Mouse (Mus musculus) stomach, embryonic 14.5 days (tissue): Measurements from ENCODE around the gene Gm13288. TPM values are rescaled to one million over a fixed set of nuclear protein-coding genes. Genes with fewer than 3 reads are reported as not detected.
"Not testable (repeated sequence)": the region's sequence is repeated elsewhere in the genome, so short reads cannot be mapped to it uniquely, and the experiment has no call there.

ENCODE experiments used
- ATAC-seq: fragments of 200-750 bp; cut with Nextera tagmentation; 2 replicates; pipeline ENCODE4 v1.8.0; 2017; ENCODE audit warnings: low read depth, moderate TSS enrichment; ENCODE audit not compliant: insufficient number of reproducible peaks, insufficient read depth, low FRiP score
- H3K27ac ChIP-seq: fragments of 300-500 bp; sonication (generic); 2 replicates; pipeline ENCODE4 v1.5.1; 2014; ENCODE audit warnings: mild to moderate bottlenecking, low read length, moderate library complexity, mixed read lengths
- H3K27me3 ChIP-seq: fragments of 300-500 bp; sonication (generic); 2 replicates; pipeline ENCODE4 v1.6.1; 2014; ENCODE audit warnings: low read length, control low read depth, mixed read lengths; ENCODE audit not compliant: control insufficient read depth, insufficient read depth
- H3K36me3 ChIP-seq: fragments of 300-500 bp; sonication (generic); 2 replicates; pipeline ENCODE4 v1.6.1; 2014; ENCODE audit warnings: mild to moderate bottlenecking, control low read depth, low read length, moderate library complexity, mixed read lengths; ENCODE audit not compliant: control insufficient read depth, insufficient read depth
- H3K4me1 ChIP-seq: fragments of 300-500 bp; sonication (generic); 2 replicates; pipeline ENCODE4 v1.6.1; 2014; ENCODE audit warnings: low read length, control low read depth, mixed read lengths; ENCODE audit not compliant: control insufficient read depth, insufficient read depth
- H3K4me2 ChIP-seq: fragments of 300-500 bp; sonication (generic); replicated peaks from 2 replicates; pipeline ENCODE4 v1.6.1; 2014; ENCODE audit warnings: low read depth, low read length, control low read depth
- H3K4me3 ChIP-seq: fragments of 300-500 bp; sonication (generic); 2 replicates; pipeline ENCODE4 v1.5.1; 2014; ENCODE audit warnings: low read depth, low read length, control low read depth
- H3K9ac ChIP-seq: fragments of 300-500 bp; sonication (generic); replicated peaks from 2 replicates; pipeline ENCODE4 v1.6.1; 2014; ENCODE audit warnings: low read depth, mild to moderate bottlenecking, control low read depth, low read length, moderate library complexity, mixed read lengths
- H3K9me3 ChIP-seq: fragments of 300-500 bp; sonication (generic); 2 replicates; pipeline ENCODE4 v1.6.1; 2016; ENCODE audit warnings: low read depth, low read length, control low read depth; ENCODE audit not compliant: control insufficient read depth
- WGBS: fragments of 180-500 bp; shearing (Covaris S2); extraction: QIAGEN DNeasy Blood & Tissue Kit; methylation state at CpG from one replicate; pipeline ENCODE4 v1.1.7; 2014; 5-methylcytosine and 5-hydroxymethylcytosine counted together
- polyA plus RNA-seq: library from polyadenylated mRNA; unstranded; fragments of >200 nt; fragmentation: Nextera tagmentation; extraction: Ambion mirVana; gene quantifications from 2 replicates; pipeline ENCODE4 v1.2.1, GENCODE M21; 2014

Gm13288 gene
- not detected in 2 replicates for polyA plus RNA-seq

- not testable (repeated sequence) for H3K27ac ChIP-seq, H3K9ac ChIP-seq, H3K4me1 ChIP-seq, H3K4me2 ChIP-seq, H3K4me3 ChIP-seq, ATAC-seq, H3K36me3 ChIP-seq, H3K27me3 ChIP-seq, H3K9me3 ChIP-seq
- WGBS = no CpG with 5 or more reads among the region's 8 CpGs
These were observed at the start of gene Gm13288 for GRCm38 (mm10) chr4:88805231-88805630. Gm13288 (plus strand) TSS chr4:88805531.

GRCm38 (mm10) chr4:88756581-88757513, 48.5 kb upstream of the Gm13288 start:
- whole genome bisulfite sequencing = 11% methylated on average over 28 of the region's 31 CpGs
- H3K9me3 ChIP-seq, H3K27me3 ChIP-seq, H3K36me3 ChIP-seq, H3K4me1 ChIP-seq, ATAC-seq: not testable (repeated sequence)
- Histone ChIP-seq H3K27ac (peak overlapping the region; percentile 93), H3K9ac (peak overlapping the region; percentile 52), H3K4me3 (peak overlapping the region; percentile 42), H3K4me2 (peak overlapping the region; percentile 61)

GRCm38 (mm10) chr4:88757628-88758031, 47.7 kb upstream of the Gm13288 start:
- H3K9ac ChIP-seq = not testable (repeated sequence)

GRCm38 (mm10) chr4:88758751-88759150, 46.6 kb upstream of the Gm13288 start:
- H3K4me3 ChIP-seq, H3K27me3 ChIP-seq, H3K9me3 ChIP-seq, H3K27ac ChIP-seq, H3K9ac ChIP-seq, H3K4me2 ChIP-seq, H3K36me3 ChIP-seq, H3K4me1 ChIP-seq, ATAC-seq: not testable (repeated sequence)
- WGBS = 85% methylated on average over 9 of the region's 9 CpGs

More at GRCm38 (mm10) chr4:88757628-88758031, 47.7 kb upstream of the Gm13288 start:
- H3K36me3 ChIP-seq, H3K9me3 ChIP-seq, H3K27me3 ChIP-seq, H3K4me1 ChIP-seq: not testable (repeated sequence)
- Histone ChIP-seq H3K4me2 (peak overlapping the region; percentile 61), H3K27ac (peak overlapping the region; percentile 93), H3K4me3 (peak overlapping the region; percentile 42)
- 0% methylated on average over 11 of the region's 21 CpGs for WGBS
- peak; percentile 99 for ATAC-seq

GRCm38 (mm10) chr4:88759610-88760268, 45.6 kb upstream of the Gm13288 start, which contains the start of gene Gm13283:
Gm13283 (plus strand) TSS chr4:88760119.
- Histone ChIP-seq H3K4me2 (peak within 1 kb of the TSS; percentile 30), H3K4me3 (peak within 1 kb of the TSS; percentile 16; the same call in 1 of the 2 replicates)
- H3K27me3 ChIP-seq, H3K9me3 ChIP-seq, H3K4me1 ChIP-seq, H3K9ac ChIP-seq, H3K27ac ChIP-seq, ATAC-seq, H3K36me3 ChIP-seq: not testable (repeated sequence)
- whole genome bisulfite sequencing = 24% methylated on average over 8 of the region's 14 CpGs

GRCm38 (mm10) chr4:88760431-88760830, 44.9 kb upstream of the Gm13288 start:
- H3K36me3 ChIP-seq, H3K9me3 ChIP-seq, H3K9ac ChIP-seq, H3K27ac ChIP-seq, ATAC-seq, H3K27me3 ChIP-seq, H3K4me1 ChIP-seq: not testable (repeated sequence)
- Histone ChIP-seq H3K4me2 (peak overlapping the region; percentile 30), H3K4me3 (peak overlapping the region; percentile 16; the same call in 1 of the 2 replicates)
- WGBS = 0% methylated on average over 21 of the region's 28 CpGs

GRCm38 (mm10) chr4:88761776-88762175, 43.6 kb upstream of the Gm13288 start:
- H3K9me3 ChIP-seq, H3K36me3 ChIP-seq, H3K27me3 ChIP-seq, H3K9ac ChIP-seq, H3K4me2 ChIP-seq, H3K27ac ChIP-seq, H3K4me3 ChIP-seq, H3K4me1 ChIP-seq, ATAC-seq: not testable (repeated sequence)
- 65% methylated on average over 6 of the region's 8 CpGs for WGBS

- not testable (repeated sequence) for H3K27ac ChIP-seq, H3K36me3 ChIP-seq, H3K4me1 ChIP-seq, H3K4me3 ChIP-seq, ATAC-seq, H3K27me3 ChIP-seq, H3K4me2 ChIP-seq, H3K9me3 ChIP-seq, H3K9ac ChIP-seq
- 64% methylated on average over 9 of the region's 9 CpGs for WGBS
These were observed 43.0 kb upstream of the Gm13288 start for GRCm38 (mm10) chr4:88762341-88762740.
